Mouse (Mus musculus) WW6 (cell line): ENCODE data around the gene Pwp2.
"Not testable (repeated sequence)": the region's sequence is repeated elsewhere in the genome, so short reads cannot be mapped to it uniquely, and the experiment has no call there.

Experiments used
- DNase-seq: peaks from one replicate; pipeline ENCODE4 v3.0.0-alpha.2; 2013; ENCODE audit warnings: low read depth, low spot score

Pwp2 gene

GRCm38 (mm10) chr10:78143727-78144505 is 41.0 kb downstream of the Pwp2 start:
- DNase-seq: no peak

- no peak for DNase-seq
Observed at GRCm38 (mm10) chr10:78140843-78141242, 44.1 kb downstream of the Pwp2 start.

GRCm38 (mm10) chr10:78140251-78140600 is 44.7 kb downstream of the Pwp2 start:
- no peak for DNase-seq

GRCm38 (mm10) chr10:78139572-78140250 is 45.2 kb downstream of the Pwp2 start:
- DNase-seq: no peak

GRCm38 (mm10) chr10:78138812-78139523 is 46.0 kb downstream of the Pwp2 start:
- DNase-seq: no peak

- no peak for DNase-seq
Observed at GRCm38 (mm10) chr10:78137191-78137590, 47.8 kb downstream of the Pwp2 start.

GRCm38 (mm10) chr10:78135947-78136346 is 49.0 kb downstream of the Pwp2 start:
- no peak for DNase-seq

GRCm38 (mm10) chr10:78134975-78135798 is 49.8 kb downstream of the Pwp2 start:
- no peak for DNase-seq

- no peak for DNase-seq
Observed at GRCm38 (mm10) chr10:78134400-78134799, 50.5 kb downstream of the Pwp2 start.

GRCm38 (mm10) chr10:78129998-78130397 is 55.0 kb downstream of the Pwp2 start:
- DNase-seq: no peak

GRCm38 (mm10) chr10:78129423-78129822 is 55.5 kb downstream of the Pwp2 start:
- no peak for DNase-seq

- DNase-seq: no peak
Observed at GRCm38 (mm10) chr10:78128647-78129046, 56.3 kb downstream of the Pwp2 start.

- no peak for DNase-seq
Observed at GRCm38 (mm10) chr10:78127931-78128330, 57.0 kb downstream of the Pwp2 start.

GRCm38 (mm10) chr10:78127046-78127870 is 57.7 kb downstream of the Pwp2 start:
- DNase-seq: no peak

GRCm38 (mm10) chr10:78126311-78126710 is 58.6 kb downstream of the Pwp2 start:
- no peak for DNase-seq

GRCm38 (mm10) chr10:78125061-78125460 is 59.9 kb downstream of the Pwp2 start:
- DNase-seq: not testable (repeated sequence)

- DNase-seq: not testable (repeated sequence)
Observed at GRCm38 (mm10) chr10:78124137-78124536, 60.8 kb downstream of the Pwp2 start.
